7 mouse cellular contexts compared by ENCODE assay signal in the genomic region with DNA sequence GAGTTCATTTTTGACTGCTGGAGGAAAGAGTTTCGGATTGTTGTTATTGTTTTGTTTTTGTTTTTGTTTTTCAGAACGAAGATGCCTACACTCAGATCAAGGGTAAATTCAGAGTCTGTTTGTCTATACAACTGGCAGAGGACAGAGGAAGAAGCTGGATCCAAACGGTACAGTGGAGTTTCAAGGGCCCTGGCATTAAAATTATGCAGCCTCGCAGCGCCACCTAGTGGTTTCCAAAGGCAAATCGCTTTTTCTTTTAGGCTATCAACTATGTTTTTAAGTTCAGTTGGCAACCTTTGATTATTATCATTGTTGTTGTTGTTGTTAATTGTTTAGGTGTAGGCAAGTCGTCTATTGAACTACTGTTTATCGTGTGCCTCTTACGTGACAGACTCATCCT. TPM values are rescaled to one million over a fixed set of nuclear protein-coding genes. Genes with fewer than 3 reads are reported as not detected.
DNase-seq lines count a peak whose midpoint lies in the region; ATAC-seq and TF ChIP-seq lines count a peak whose summit lies in the region.

No protein-coding gene starts in this region.

- H3K4me1 ChIP-seq in MEL (ENCODE audit: control insufficient read depth in 1 of 2, insufficient read depth in 2 of 2, low read length in 2 of 2), result peaks cover 15 to 26% of the 10 kb centered on the region in 2 experiments
- peaks cover 1% of the 10 kb centered on the region; the same call in 1 of the 2 replicates for H3K4me1 ChIP-seq in cerebellum, adult 2 months (ENCODE audit: control insufficient read depth, insufficient read depth, low read length)
- no peaks in the 10 kb centered on the region for H3K4me1 ChIP-seq in kidney, postnatal 0 days (replicated peaks; ENCODE audit: insufficient read depth, low read length)
- peaks cover 4% of the 10 kb centered on the region for H3K4me1 ChIP-seq in lung, adult 2 months (ENCODE audit: control insufficient read depth, insufficient read depth, low read length)

- peaks cover 0 to 28% of the 10 kb centered on the region in 2 experiments; a peak in 2 of 4 replicates for H3K36me3 ChIP-seq in MEL (ENCODE audit: control insufficient read depth in 1 of 2, insufficient read depth in 2 of 2, low read length in 2 of 2)
- no peaks in the 10 kb centered on the region for H3K36me3 ChIP-seq in kidney, postnatal 0 days (ENCODE audit: insufficient read depth, low read length)

- no peaks in the 10 kb centered on the region for H3K79me2 ChIP-seq in MEL (ENCODE audit: control insufficient read depth, insufficient read depth, low read length, poor library complexity)

- 9% methylated on average over 9 of the region's 9 CpGs for WGBS in cerebellum, adult 2 months
- 7% methylated on average over 9 of the region's 9 CpGs for WGBS in kidney, postnatal 0 days
- 5% methylated on average over 9 of the region's 9 CpGs for WGBS in lung, adult 2 months

- no peak for TF ChIP-seq POLR2A in MEL (IDR thresholded peaks at IDR 0.05; ENCODE audit: control insufficient read depth in 1 of 2, insufficient read depth in 1 of 2, low read depth in 1 of 2, low read length in 2 of 2, poor library complexity in 1 of 2)
- no peak for TF ChIP-seq POLR2A in cerebellum, adult 2 months (IDR thresholded peaks at IDR 0.05; ENCODE audit: borderline replicate concordance, insufficient read depth, low read length)
- TF ChIP-seq POLR2A in lung, adult 2 months (IDR thresholded peaks at IDR 0.05; ENCODE audit: borderline replicate concordance, extremely low read depth, low read depth, low read length), result no peak

- peak; percentile 75 to 88 (median 77) for TF ChIP-seq CTCF in MEL (IDR thresholded peaks at IDR 0.05 in 2 of 3, conservative IDR thresholded peaks at IDR 0.05 in 1 of 3; ENCODE audit: control insufficient read depth in 1 of 3, insufficient read depth in 1 of 3, low read depth in 2 of 3, low read length in 3 of 3, poor library complexity in 1 of 3, severe bottlenecking in 1 of 3)
- TF ChIP-seq CTCF in cerebellum, adult 2 months (IDR thresholded peaks at IDR 0.05; ENCODE audit: borderline replicate concordance, insufficient read depth, low read depth, low read length), result peak; percentile 69
- TF ChIP-seq CTCF in kidney, postnatal 0 days (IDR thresholded peaks at IDR 0.05; ENCODE audit: low read depth), result peak; percentile 94
- TF ChIP-seq CTCF in lung, adult 2 months (IDR thresholded peaks at IDR 0.05; ENCODE audit: insufficient read depth, low read length), result peak; percentile 66

- no peak for TF ChIP-seq EP300 in MEL (IDR thresholded peaks at IDR 0.05; ENCODE audit: low read depth in 1 of 2, low read length in 2 of 2)

- TF ChIP-seq RAD21 in MEL (IDR thresholded peaks at IDR 0.05; ENCODE audit: low read depth, low read length), result peak; percentile 98

- no peaks in the 10 kb centered on the region for H3K27me3 ChIP-seq in MEL (ENCODE audit: control insufficient read depth in 1 of 2, insufficient read depth in 2 of 2, low read length in 2 of 2)
- H3K27me3 ChIP-seq in cerebellum, adult 2 months (ENCODE audit: control insufficient read depth, insufficient read depth, low read length), result no peaks in the 10 kb centered on the region
- no peaks in the 10 kb centered on the region for H3K27me3 ChIP-seq in kidney, postnatal 0 days (ENCODE audit: insufficient read depth, low read length)

- H3K9me3 ChIP-seq in MEL (replicated peaks; ENCODE audit: insufficient read depth, low read length), result no peaks in the 10 kb centered on the region
- no peaks in the 10 kb centered on the region for H3K9me3 ChIP-seq in kidney, postnatal 0 days (replicated peaks; ENCODE audit: low read length)

- ATAC-seq in kidney, postnatal 0 days (replicated peaks; ENCODE audit: low FRiP score, low read depth), result 0 out of 2 replicates have a peak, but pooled peaks have one; percentile 40

- H3K9ac ChIP-seq in MEL (ENCODE audit: control insufficient read depth, low read depth, low read length, poor library complexity, severe bottlenecking), result peak overlapping the region; percentile 34; the same call in 1 of the 2 replicates
- no peak overlapping the region for H3K9ac ChIP-seq in kidney, postnatal 0 days (ENCODE audit: low read depth, low read length)

- H3K27ac ChIP-seq in MEL (ENCODE audit: control insufficient read depth, low read depth, low read length), result no peak overlapping the region
- H3K27ac ChIP-seq in cerebellum, adult 2 months (ENCODE audit: insufficient read depth, low read length), result no peak overlapping the region
- no peak overlapping the region for H3K27ac ChIP-seq in kidney, postnatal 0 days

- peak; percentile 83 for DNase-seq in CD4-positive helper T cell, adult 2 months (ENCODE audit: low read depth, low spot score)
- DNase-seq in MEL (ENCODE audit: low read depth, low spot score), result peak; percentile 89
- peak; percentile 69 to 77 for DNase-seq in cerebellum, adult 2 months
- DNase-seq in gastrocnemius, adult 18-20 months (ENCODE audit: low spot score), result peak; percentile 80
- peak; percentile 94 for DNase-seq in kidney, postnatal 0 days (ENCODE audit: low spot score)
- peak; percentile 76 for DNase-seq in lung, adult 2 months
- peak; percentile 77 for DNase-seq in spleen, adult 12 weeks (ENCODE audit: low spot score)

- no peak overlapping the region for H3K4me2 ChIP-seq in kidney, postnatal 0 days (ENCODE audit: low read length)

- 0 out of 4 replicates have a peak overlapping the region, but pooled peaks of 1 of the 2 experiments have one; percentile 19 for H3K4me3 ChIP-seq in MEL (ENCODE audit: control insufficient read depth in 1 of 2, insufficient read depth in 1 of 2, low read depth in 2 of 2, low read length in 2 of 2)
- no peak overlapping the region for H3K4me3 ChIP-seq in cerebellum, adult 2 months (replicated peaks; ENCODE audit: insufficient read depth, low read depth, low read length)
- H3K4me3 ChIP-seq in kidney, postnatal 0 days (replicated peaks; ENCODE audit: low read depth, low read length), result no peak overlapping the region
- H3K4me3 ChIP-seq in lung, adult 2 months (replicated peaks; ENCODE audit: extremely low read depth, low read depth, low read length), result no peak overlapping the region

TF ChIP-seq in MEL, 35 proteins besides CTCF, POLR2A, EP300 and RAD21 (continues in another document):
- TF ChIP-seq UBTF (IDR thresholded peaks at IDR 0.05; ENCODE audit: borderline replicate concordance, insufficient read depth, low read depth, low read length), result no peak
- TF ChIP-seq NELFE (IDR thresholded peaks at IDR 0.05; ENCODE audit: low read depth, low read length), result no peak
- TF ChIP-seq SIN3A (IDR thresholded peaks at IDR 0.05; ENCODE audit: low read length), result peak; percentile 70
- peak; percentile 85 for TF ChIP-seq ZC3H11A (IDR thresholded peaks at IDR 0.05; ENCODE audit: low read depth, low read length)
- TF ChIP-seq CHD2 (IDR thresholded peaks at IDR 0.05; ENCODE audit: low read length), result no peak
- no peak for TF ChIP-seq TCF12 (IDR thresholded peaks at IDR 0.05; ENCODE audit: low read depth, low read length)
- no peak for TF ChIP-seq GABPA (IDR thresholded peaks at IDR 0.05; ENCODE audit: low read depth, low read length)
- no peak for TF ChIP-seq USF2 (IDR thresholded peaks at IDR 0.05; ENCODE audit: borderline replicate concordance in 1 of 2, insufficient read depth in 1 of 2, low read depth in 1 of 2, low read length in 2 of 2)
- TF ChIP-seq KAT2A (conservative IDR thresholded peaks at IDR 0.05; ENCODE audit: low read depth, low read length), result no peak
- TF ChIP-seq E2F4 (IDR thresholded peaks at IDR 0.05; ENCODE audit: borderline replicate concordance, low read depth, low read length), result no peak

RNA-seq across cellular contexts. Expression of a gene that starts 16.6 kb away (rescaled TPM):
- total RNA-seq in MEL (2012; rRNA removed), result 1,889 and 1,922 TPM in 2 replicates
- polyA plus RNA-seq in MEL (2012; ENCODE audit: insufficient read depth in 1 of 2, insufficient read length in 2 of 2, low read depth in 1 of 2, low replicate concordance in 2 of 2, missing spikeins in 1 of 2), result 10 to 100 TPM in 1 of 2 experiments, not detected in 1; 11.7 TPM
- 5.8 and 8.0 TPM in 2 replicates for polyA plus RNA-seq in cerebellum, adult 2 months (2012; rRNA removed)
- total RNA-seq in gastrocnemius, adult 18-20 months (2021), result 10 to 100 TPM; 33.6 to 46.4 TPM
- 68.3 and 77.0 TPM in 2 replicates for polyA plus RNA-seq in kidney, postnatal 0 days (2015; fragmentation: Nextera tagmentation; extraction: Ambion mirVana)
- polyA plus RNA-seq in lung, adult 2 months (2012; rRNA removed), result 9.0 and 9.5 TPM in 2 replicates

RNA-seq across cellular contexts. Expression of a gene that starts 22.4 kb away (rescaled TPM):
- 150 and 212 TPM in 2 replicates for total RNA-seq in MEL (2012; rRNA removed)
- 1 to 10 TPM in 1 of 2 experiments, not detected in 1; 1.4 TPM for polyA plus RNA-seq in MEL (2012; ENCODE audit: insufficient read depth in 1 of 2, insufficient read length in 2 of 2, low read depth in 1 of 2, low replicate concordance in 2 of 2, missing spikeins in 1 of 2)
- 2.0 and 2.8 TPM in 2 replicates for polyA plus RNA-seq in cerebellum, adult 2 months (2012; rRNA removed)
- total RNA-seq in gastrocnemius, adult 18-20 months (2021), result 1 to 10 TPM; 3.2 to 3.7 TPM
- 2.6 and 4.2 TPM in 2 replicates for polyA plus RNA-seq in kidney, postnatal 0 days (2015; fragmentation: Nextera tagmentation; extraction: Ambion mirVana)
- polyA plus RNA-seq in lung, adult 2 months (2012; rRNA removed), result 2.6 and 4.5 TPM in 2 replicates

RNA-seq across cellular contexts. Expression of a gene that starts 23.0 kb away (rescaled TPM):
- total RNA-seq in MEL (2012; rRNA removed), result 237 and 340 TPM in 2 replicates
- under 1 TPM in 1 of 2 experiments, not detected in 1; 0.49 TPM for polyA plus RNA-seq in MEL (2012; ENCODE audit: insufficient read depth in 1 of 2, insufficient read length in 2 of 2, low read depth in 1 of 2, low replicate concordance in 2 of 2, missing spikeins in 1 of 2)
- polyA plus RNA-seq in cerebellum, adult 2 months (2012; rRNA removed), result 4.2 and 5.5 TPM in 2 replicates
- 10 to 100 TPM; 13.2 to 15.7 TPM for total RNA-seq in gastrocnemius, adult 18-20 months (2021)
- 0.83 and 0.84 TPM in 2 replicates for polyA plus RNA-seq in kidney, postnatal 0 days (2015; fragmentation: Nextera tagmentation; extraction: Ambion mirVana)
- 2.7 and 3.0 TPM in 2 replicates for polyA plus RNA-seq in lung, adult 2 months (2012; rRNA removed)

RNA-seq across cellular contexts. Expression of a gene that starts 23.8 kb away (rescaled TPM):
- 924 and 1,082 TPM in 2 replicates for total RNA-seq in MEL (2012; rRNA removed)
- under 1 TPM in 1 of 2 experiments, not detected in 1; 0.14 TPM for polyA plus RNA-seq in MEL (2012; ENCODE audit: insufficient read depth in 1 of 2, insufficient read length in 2 of 2, low read depth in 1 of 2, low replicate concordance in 2 of 2, missing spikeins in 1 of 2)
- polyA plus RNA-seq in cerebellum, adult 2 months (2012; rRNA removed), result 1.2 and 1.9 TPM in 2 replicates
- 1 to 10 TPM in 1 of 2 experiments, under 1 TPM in 1; 0.80 to 1.7 TPM for total RNA-seq in gastrocnemius, adult 18-20 months (2021)
- polyA plus RNA-seq in kidney, postnatal 0 days (2015; fragmentation: Nextera tagmentation; extraction: Ambion mirVana), result 0.27 and 0.76 TPM in 2 replicates
- polyA plus RNA-seq in lung, adult 2 months (2012; rRNA removed), result 1.2 and 2.0 TPM in 2 replicates

RNA-seq across cellular contexts. Expression of a gene that starts 24.0 kb away (rescaled TPM):
- 1,093 and 1,255 TPM in 2 replicates for total RNA-seq in MEL (2012; rRNA removed)
- polyA plus RNA-seq in MEL (2012; ENCODE audit: insufficient read depth in 1 of 2, insufficient read length in 2 of 2, low read depth in 1 of 2, low replicate concordance in 2 of 2, missing spikeins in 1 of 2), result 1 to 10 TPM in 1 of 2 experiments, not detected in 1; 2.2 TPM
- 0.65 and 0.98 TPM in 2 replicates for polyA plus RNA-seq in cerebellum, adult 2 months (2012; rRNA removed)
- 1 to 10 TPM; 1.3 to 5.3 TPM for total RNA-seq in gastrocnemius, adult 18-20 months (2021)
- 3.4 TPM in 2 replicates for polyA plus RNA-seq in kidney, postnatal 0 days (2015; fragmentation: Nextera tagmentation; extraction: Ambion mirVana)
- polyA plus RNA-seq in lung, adult 2 months (2012; rRNA removed), result 2.7 and 3.4 TPM in 2 replicates
